12 mouse cellular contexts compared by ENCODE assay signal in the genomic region with DNA sequence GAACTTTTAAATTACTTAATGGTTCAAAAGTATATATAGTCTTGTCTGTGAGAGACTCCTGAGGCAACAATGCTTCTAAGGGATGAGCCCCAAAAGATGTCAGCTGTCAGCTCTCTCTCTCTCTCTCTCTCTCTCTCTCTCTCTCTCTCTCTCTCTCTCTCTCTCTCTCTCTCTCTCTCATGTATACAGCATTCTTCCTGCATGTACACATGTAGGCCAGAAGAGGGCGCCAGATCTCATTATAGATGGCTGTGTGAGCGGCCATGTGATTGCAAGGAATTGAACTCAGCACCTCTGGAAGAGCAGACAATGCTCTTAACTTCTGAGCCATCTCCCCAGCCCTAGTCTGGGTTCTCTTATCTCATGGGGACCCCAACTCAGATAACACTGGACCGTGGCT. TPM values are rescaled to one million over a fixed set of nuclear protein-coding genes. Genes with fewer than 3 reads are reported as not detected.
DNase-seq lines count a peak whose midpoint lies in the region; ATAC-seq and TF ChIP-seq lines count a peak whose summit lies in the region.
"Had no signal": no experiment of that assay in that cellular context is flagged by ENCODE, and none has a peak within 500 bp of the region (broad histone marks: within the 10 kb centered on the region; RNA-seq: fewer than 3 reads in every experiment).

No protein-coding gene starts in this region.

- no peak overlapping the region for H3K4me3 ChIP-seq in forebrain, postnatal 0 days (ENCODE audit: low read depth, low read length)
- H3K4me3 ChIP-seq in forebrain, embryonic 15.5 days, result no peak overlapping the region
- H3K4me3 ChIP-seq: limb, embryonic 13.5 days; neural tube, embryonic 15.5 days had no signal

- DNase-seq in forebrain, postnatal 0 days, result no peak
- peak; percentile 78 for DNase-seq in 416B (ENCODE audit: low read depth)
- DNase-seq in ZHBTc4 (ENCODE audit: low read depth, low spot score), result peak; percentile 72
- peak; percentile 22 for DNase-seq in lung, postnatal 36 days
- no peak for DNase-seq in cerebellum, adult 8-10 months
- DNase-seq in right cerebral cortex, postnatal 14 days, result no peak
- no peak for DNase-seq in testis, postnatal 10 days (ENCODE audit: low spot score)
- DNase-seq: cerebellum, adult 11-12 months had no signal

- H3K27me3 ChIP-seq in forebrain, postnatal 0 days (ENCODE audit: insufficient read depth, low read length), result no peaks in the 10 kb centered on the region
- no peaks in the 10 kb centered on the region for H3K27me3 ChIP-seq in forebrain, embryonic 15.5 days
- H3K27me3 ChIP-seq: limb, embryonic 13.5 days; neural tube, embryonic 15.5 days had no signal

- H3K9ac ChIP-seq in forebrain, postnatal 0 days, result no peak overlapping the region
- H3K9ac ChIP-seq in forebrain, embryonic 15.5 days (replicated peaks), result no peak overlapping the region
- H3K9ac ChIP-seq: limb, embryonic 13.5 days; neural tube, embryonic 15.5 days had no signal

- no peak overlapping the region for H3K27ac ChIP-seq in forebrain, postnatal 0 days (ENCODE audit: low read depth, low read length)
- H3K27ac ChIP-seq in forebrain, embryonic 15.5 days (replicated peaks), result no peak overlapping the region
- H3K27ac ChIP-seq: limb, embryonic 13.5 days; neural tube, embryonic 15.5 days had no signal

- no peaks in the 10 kb centered on the region for H3K4me1 ChIP-seq in forebrain, postnatal 0 days (ENCODE audit: insufficient read depth)
- H3K4me1 ChIP-seq in forebrain, embryonic 15.5 days, result no peaks in the 10 kb centered on the region
- H3K4me1 ChIP-seq: limb, embryonic 13.5 days; neural tube, embryonic 15.5 days had no signal

- ATAC-seq in forebrain, postnatal 0 days, result no peak
- no peak for ATAC-seq in forebrain, embryonic 15.5 days (replicated peaks)
- ATAC-seq: hindbrain, embryonic 16.5 days had no signal

- H3K9me3 ChIP-seq in forebrain, postnatal 0 days (ENCODE audit: low read length), result no peaks in the 10 kb centered on the region
- no peaks in the 10 kb centered on the region for H3K9me3 ChIP-seq in forebrain, embryonic 15.5 days
- H3K9me3 ChIP-seq: limb, embryonic 13.5 days; neural tube, embryonic 15.5 days had no signal

- H3K36me3 ChIP-seq in forebrain, postnatal 0 days (ENCODE audit: insufficient read depth), result 0 out of 2 replicates have a peak, but pooled peaks cover 4% of the 10 kb centered on the region
- H3K36me3 ChIP-seq in forebrain, embryonic 15.5 days, result peaks cover 5% of the 10 kb centered on the region; the same call in 1 of the 2 replicates
- H3K36me3 ChIP-seq: neural tube, embryonic 15.5 days had no signal

- TF ChIP-seq CTCF in forebrain, postnatal 0 days (IDR thresholded peaks at IDR 0.05; ENCODE audit: low read depth), result 0 out of 2 replicates have a peak, but pooled peaks have one; percentile 20

- H3K4me2 ChIP-seq in forebrain, postnatal 0 days (ENCODE audit: low read depth), result no peak overlapping the region
- H3K4me2 ChIP-seq in forebrain, embryonic 15.5 days (replicated peaks), result no peak overlapping the region
- H3K4me2 ChIP-seq: limb, embryonic 13.5 days; neural tube, embryonic 15.5 days had no signal

- 72% methylated on average over 3 of the region's 3 CpGs for WGBS in forebrain, postnatal 0 days
- 91% methylated on average over 3 of the region's 3 CpGs for WGBS in forebrain, embryonic 15.5 days

RNA-seq across cellular contexts. Expression of a gene that starts 19.0 kb away (rescaled TPM):
- 52.6 and 56.2 TPM in 2 replicates for total RNA-seq in forebrain, postnatal 0 days (2014; rRNA removed)
- 147 and 168 TPM in 2 replicates for polyA plus RNA-seq in forebrain, postnatal 0 days (2015; fragmentation: Nextera tagmentation; extraction: Ambion mirVana)
- 153 and 157 TPM in 2 replicates for polyA plus RNA-seq in forebrain, embryonic 15.5 days (2015; fragmentation: Nextera tagmentation; extraction: Ambion mirVana)

RNA-seq across cellular contexts. Expression of a gene that starts 19.0 kb away (rescaled TPM):
- total RNA-seq in forebrain, postnatal 0 days (2014; rRNA removed), result 24.8 and 32.3 TPM in 2 replicates
- 30.8 and 37.9 TPM in 2 replicates for polyA plus RNA-seq in forebrain, postnatal 0 days (2015; fragmentation: Nextera tagmentation; extraction: Ambion mirVana)
- polyA plus RNA-seq in forebrain, embryonic 15.5 days (2015; fragmentation: Nextera tagmentation; extraction: Ambion mirVana), result 49.5 and 50.3 TPM in 2 replicates

RNA-seq across cellular contexts. Expression of a gene that starts 42.4 kb away (rescaled TPM):
- total RNA-seq in forebrain, postnatal 0 days (2014; rRNA removed), result 83.7 and 87.4 TPM in 2 replicates
- polyA plus RNA-seq in forebrain, postnatal 0 days (2015; fragmentation: Nextera tagmentation; extraction: Ambion mirVana), result 155 and 160 TPM in 2 replicates
- 110 and 115 TPM in 2 replicates for polyA plus RNA-seq in forebrain, embryonic 15.5 days (2015; fragmentation: Nextera tagmentation; extraction: Ambion mirVana)

Comparison
In these comparisons a context has a peak if more than half of its experiments do, and no peak if none do; other contexts are left out.
1. DNase-seq: peak in 416B (single experiment), ZHBTc4 (single experiment) and lung, postnatal 36 days (single experiment); none in forebrain, postnatal 0 days (single experiment), cerebellum, adult 8-10 months (single experiment), right cerebral cortex, postnatal 14 days (single experiment) and testis, postnatal 10 days (single experiment).